Mouse (Mus musculus): ENCODE data around the gene Pycard. TPM values are rescaled to one million over a fixed set of nuclear protein-coding genes. Genes with fewer than 3 reads are reported as not detected.
"Not testable (repeated sequence)": the region's sequence is repeated elsewhere in the genome, so short reads cannot be mapped to it uniquely, and the experiment has no call there.

Pycard gene
- total RNA-seq, 2 experiments from 2014 or later: 0.83 to 3.7 TPM

DNA sequence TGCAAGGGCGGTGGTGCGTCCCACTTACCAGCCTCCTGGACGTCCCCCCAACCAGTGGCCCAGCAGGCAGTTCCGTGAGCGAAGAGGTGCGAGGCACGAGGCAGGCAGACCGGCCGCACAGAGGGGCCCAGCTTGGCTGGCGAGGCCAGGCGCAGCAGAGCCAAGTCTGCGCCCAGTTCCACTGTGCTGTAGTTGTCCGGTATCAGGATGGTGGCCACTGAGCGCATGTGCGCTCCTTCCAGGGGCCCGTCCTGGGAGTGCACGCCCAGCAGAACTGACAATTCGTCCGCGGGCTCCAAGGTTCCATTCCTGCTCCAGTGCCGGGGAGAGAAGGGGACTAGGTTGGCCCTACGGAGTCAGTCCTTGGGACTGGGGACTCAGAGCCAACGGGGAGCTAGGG lies 49.1 kb downstream of the Pycard start:
- no peak for DNase-seq (ENCODE audit: low spot score in 2 of 2)

DNA sequence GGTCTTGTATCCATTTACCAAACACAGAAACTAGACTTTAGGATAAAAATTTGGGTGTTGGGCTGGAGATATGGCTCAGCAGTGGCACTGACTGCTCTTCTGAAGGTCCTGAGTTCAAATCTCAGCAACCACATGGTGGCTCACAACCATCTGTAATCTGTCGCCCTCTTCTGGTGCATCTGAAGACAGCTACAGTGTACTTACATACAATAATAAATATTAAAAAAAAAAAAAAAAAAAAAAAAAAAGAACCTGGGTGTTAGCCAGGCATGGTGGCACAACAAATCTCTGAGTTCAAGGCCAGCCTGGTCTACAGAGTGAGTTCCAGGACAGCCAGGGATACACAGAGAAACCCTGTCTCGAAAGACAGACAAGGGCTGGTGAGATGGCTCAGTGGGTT lies 51.6 kb downstream of the Pycard start:
- DNase-seq (ENCODE audit: low spot score in 2 of 2): not testable (repeated sequence)

Other genes starting within 250 kb of the Pycard start
- gene Fbxl19, start 249.3 kb downstream of the Pycard start, total RNA-seq (2021): 10 to 100 TPM; 10.7 to 14.4 TPM
- 10 to 100 TPM; 28.5 to 30.7 TPM for gene Orai3, start 224.1 kb downstream of the Pycard start, total RNA-seq (2021)
- 10 to 100 TPM; 30.3 to 40.4 TPM for gene Setd1a, start 217.2 kb downstream of the Pycard start, total RNA-seq (2021)
- 1 to 10 TPM; 2.4 to 3.0 TPM for gene Gm49388, start 208.3 kb downstream of the Pycard start, total RNA-seq (2021)
- 10 to 100 TPM; 31.5 to 40.4 TPM for gene Hsd3b7, start 193.3 kb downstream of the Pycard start, total RNA-seq (2021)
- 100 to 1,000 TPM in 1 of 2 experiments, 10 to 100 TPM in 1; 99.2 to 104 TPM for gene Stx4a, start 169.6 kb downstream of the Pycard start, total RNA-seq (2021)
- 1 to 10 TPM; 4.2 to 5.6 TPM for gene Stx1b, start 169.3 kb downstream of the Pycard start, total RNA-seq (2021)
- 10 to 100 TPM; 31.1 to 36.6 TPM for gene Zfp646, start 117.6 kb downstream of the Pycard start, total RNA-seq (2021)
- 1 to 10 TPM; 8.3 to 9.5 TPM for gene Zfp668, start 117.0 kb downstream of the Pycard start, total RNA-seq (2021)
- 1 to 10 TPM; 1.2 to 1.9 TPM for gene Prss53, start 102.9 kb downstream of the Pycard start, total RNA-seq (2021)
- not detected for gene Gm21974, start 98.4 kb downstream of the Pycard start, total RNA-seq (2021)
- gene Vkorc1, start 98.2 kb downstream of the Pycard start, total RNA-seq (2021): 10 to 100 TPM; 67.2 to 67.4 TPM
- 100 to 1,000 TPM in 1 of 2 experiments, 10 to 100 TPM in 1; 97.1 to 109 TPM for gene Bckdk, start 89.8 kb downstream of the Pycard start, total RNA-seq (2021)
- gene Kat8, start 81.4 kb downstream of the Pycard start, total RNA-seq (2021): 10 to 100 TPM; 27.1 to 30.2 TPM
- gene Prss8, start 63.8 kb downstream of the Pycard start, total RNA-seq (2021): under 1 TPM in 1 of 2 experiments, not detected in 1; 0.23 TPM
- 10 to 100 TPM in 1 of 2 experiments, 1 to 10 TPM in 1; 6.2 to 11.4 TPM for gene Prss36, start 47.1 kb downstream of the Pycard start, total RNA-seq (2021)
- 100 to 1,000 TPM; 150 to 153 TPM for gene Fus, start 26.4 kb downstream of the Pycard start, total RNA-seq (2021)
- gene Trim72, start 10.1 kb upstream of the Pycard start, total RNA-seq (2021): under 1 TPM in 1 of 2 experiments, not detected in 1; 0.29 TPM
- gene Itgam, start 68.8 kb upstream of the Pycard start, total RNA-seq (2021): 1 to 10 TPM; 4.9 to 6.9 TPM
- gene Gm49368, start 68.8 kb upstream of the Pycard start, total RNA-seq (2021): under 1 TPM in 1 of 2 experiments, not detected in 1; 0.10 TPM
- 1 to 10 TPM; 1.7 to 6.2 TPM for gene Itgax, start 135.7 kb upstream of the Pycard start, total RNA-seq (2021)
- under 1 TPM in 1 of 2 experiments, not detected in 1; 0.22 TPM for gene Itgad, start 160.5 kb upstream of the Pycard start, total RNA-seq (2021)
- 1 to 10 TPM; 3.3 to 6.3 TPM for gene Cox6a2, start 212.5 kb upstream of the Pycard start, total RNA-seq (2021)
- 10 to 100 TPM; 17.7 to 23.2 TPM for gene Armc5, start 243.5 kb upstream of the Pycard start, total RNA-seq (2021)
- gene 9130023H24Rik, start 244.2 kb upstream of the Pycard start, total RNA-seq (2021): 1 to 10 TPM; 5.2 to 6.0 TPM

Measured in adrenal gland, adult 18-20 months (tissue).